Mouse (Mus musculus) heart, embryonic 10.5 days (tissue): ENCODE data around the gene Hspa1l. TPM values are rescaled to one million over a fixed set of nuclear protein-coding genes. Genes with fewer than 3 reads are reported as not detected.
"Not testable (repeated sequence)": the region's sequence is repeated elsewhere in the genome, so short reads cannot be mapped to it uniquely, and the experiment has no call there.

ENCODE experiments used
- DNase-seq: peaks from one replicate; pipeline ENCODE4 v3.0.0-alpha.2; 2017; ENCODE audit warnings: low spot score
- H3K27ac ChIP-seq: fragments of 300-500 bp; sonication (generic); 2 replicates; pipeline ENCODE4 v1.5.1; 2016; ENCODE audit warnings: mild to moderate bottlenecking
- H3K27me3 ChIP-seq: fragments of 300-500 bp; sonication (generic); 2 replicates; pipeline ENCODE4 v1.6.1; 2016; ENCODE audit warnings: mild to moderate bottlenecking; ENCODE audit not compliant: poor library complexity, insufficient read depth, severe bottlenecking
- H3K36me3 ChIP-seq: fragments of 300-500 bp; sonication (generic); 2 replicates; pipeline ENCODE4 v1.6.1; 2016; ENCODE audit warnings: mild to moderate bottlenecking, moderate library complexity
- H3K4me1 ChIP-seq: fragments of 300-500 bp; sonication (generic); 2 replicates; pipeline ENCODE4 v1.6.1; 2016; ENCODE audit warnings: mild to moderate bottlenecking
- H3K4me3 ChIP-seq: fragments of 300-500 bp; sonication (generic); 2 replicates; pipeline ENCODE4 v1.5.1; 2016; ENCODE audit warnings: mild to moderate bottlenecking, moderate library complexity
- H3K9me3 ChIP-seq: fragments of 300-500 bp; sonication (generic); 2 replicates; pipeline ENCODE4 v1.6.1; 2016; ENCODE audit warnings: mild to moderate bottlenecking, moderate library complexity
- WGBS: fragments of 180-500 bp; shearing (Covaris S2); methylation state at CpG from one replicate; pipeline ENCODE4 v1.1.7; 2016; 5-methylcytosine and 5-hydroxymethylcytosine counted together
- polyA plus RNA-seq: library from polyadenylated mRNA; unstranded; fragments of >200 nt; fragmentation: Nextera tagmentation; extraction: Ambion mirVana; gene quantifications from 2 replicates; pipeline ENCODE4 v1.2.1, GENCODE M21; 2016

The Hspa1l gene
- 1.6 and 1.7 TPM in 2 replicates for polyA plus RNA-seq

- H3K9me3 ChIP-seq, H3K36me3 ChIP-seq: not testable (repeated sequence)
- H3K4me3 ChIP-seq: peak within 1 kb of the TSS; percentile 62
- peaks cover 31% of the 10 kb centered on the region for H3K27me3 ChIP-seq
- DNase-seq: peak; percentile 91
- 1% methylated on average over 30 of the region's 33 CpGs for WGBS
- H3K4me1 ChIP-seq: peaks cover 14% of the 10 kb centered on the region
- peak within 1 kb of the TSS; percentile 87 for H3K27ac ChIP-seq
Observed at GRCm38 (mm10) chr17:34972069-34972749, at the start of gene Hspa1l, which contains the start of gene Hspa1a. Hspa1l (plus strand) TSS chr17:34972703. Hspa1a (minus strand) TSS chr17:34972156.

- no peak overlapping the region for H3K27ac ChIP-seq
- no peaks in the 10 kb centered on the region for H3K9me3 ChIP-seq
- no peaks in the 10 kb centered on the region for H3K36me3 ChIP-seq
- H3K4me3 ChIP-seq: no peak overlapping the region
- H3K27me3 ChIP-seq: no peaks in the 10 kb centered on the region
- no peaks in the 10 kb centered on the region; the same call in 1 of the 2 replicates for H3K4me1 ChIP-seq
- DNase-seq: no peak
- WGBS: 40% methylated on average over 6 of the region's 6 CpGs
Observed at GRCm38 (mm10) chr17:34922939-34923338, 49.6 kb upstream of the Hspa1l start.

- 66% methylated on average over 5 of the region's 5 CpGs for WGBS
- Histone ChIP-seq H3K27me3 (no peaks in the 10 kb centered on the region), H3K9me3 (no peaks in the 10 kb centered on the region), H3K27ac (no peak overlapping the region), H3K4me3 (no peak overlapping the region), H3K4me1 (peaks cover 7% of the 10 kb centered on the region), H3K36me3 (no peaks in the 10 kb centered on the region)
- no peak for DNase-seq
Observed at GRCm38 (mm10) chr17:34924258-34924657, 48.2 kb upstream of the Hspa1l start.

- no peak overlapping the region for H3K4me3 ChIP-seq
- H3K4me1 ChIP-seq: peaks cover 15% of the 10 kb centered on the region
- no peaks in the 10 kb centered on the region for H3K9me3 ChIP-seq
- no peaks in the 10 kb centered on the region for H3K27me3 ChIP-seq
- H3K36me3 ChIP-seq: no peaks in the 10 kb centered on the region
- no peak for DNase-seq
- WGBS: 83% methylated on average over 18 of the region's 18 CpGs
- H3K27ac ChIP-seq: 0 out of 2 replicates have a peak overlapping the region, but pooled peaks have one; percentile 1
Observed at GRCm38 (mm10) chr17:34927306-34928019, 45.0 kb upstream of the Hspa1l start.

GRCm38 (mm10) chr17:34928841-34929240 is 43.7 kb upstream of the Hspa1l start:
- Histone ChIP-seq H3K4me1 (peaks cover 17% of the 10 kb centered on the region), H3K4me3 (peak overlapping the region; percentile 19; the same call in 1 of the 2 replicates), H3K27me3 (no peaks in the 10 kb centered on the region), H3K36me3 (peaks cover 11% of the 10 kb centered on the region), H3K9me3 (no peaks in the 10 kb centered on the region), H3K27ac (peak overlapping the region; percentile 44; the same call in 1 of the 2 replicates)
- DNase-seq: no peak
- WGBS: 47% methylated on average over 4 of the region's 4 CpGs

- Histone ChIP-seq H3K4me3 (peak within 1 kb of the TSS; percentile 78), H3K27me3 (no peaks in the 10 kb centered on the region), H3K27ac (peak within 1 kb of the TSS; percentile 87), H3K9me3 (no peaks in the 10 kb centered on the region), H3K36me3 (peaks cover 28% of the 10 kb centered on the region), H3K4me1 (peaks cover 28% of the 10 kb centered on the region)
- under 1% methylated on average over 38 of the region's 38 CpGs for WGBS
- DNase-seq: peak; percentile 99
Observed at GRCm38 (mm10) chr17:34931061-34931734, 41.3 kb upstream of the Hspa1l start, which contains the start of gene Neu1. Neu1 (plus strand) TSS chr17:34931253.

DNA sequence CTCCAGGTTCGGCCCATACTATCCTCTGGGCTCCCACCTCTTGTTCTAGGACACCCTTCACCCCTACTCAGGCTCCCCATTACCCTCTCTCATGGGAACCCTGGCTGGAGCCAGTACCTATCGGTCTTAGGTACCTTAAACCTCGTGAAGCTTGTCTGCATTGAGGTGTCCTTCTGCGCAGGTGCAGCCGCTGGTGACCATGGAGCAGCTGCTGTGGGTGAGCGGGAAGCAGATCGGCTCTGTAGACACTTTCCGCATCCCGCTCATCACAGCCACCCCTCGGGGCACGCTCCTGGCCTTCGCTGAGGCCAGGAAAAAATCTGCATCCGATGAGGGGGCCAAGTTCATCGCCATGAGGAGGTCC is 40.8 kb upstream of the Hspa1l start:
- 13% methylated on average over 14 of the region's 14 CpGs for WGBS
- Histone ChIP-seq H3K27me3 (no peaks in the 10 kb centered on the region), H3K4me1 (peaks cover 28% of the 10 kb centered on the region), H3K4me3 (peak overlapping the region; percentile 78), H3K9me3 (no peaks in the 10 kb centered on the region), H3K27ac (peak overlapping the region; percentile 87), H3K36me3 (peaks cover 28% of the 10 kb centered on the region)
- no peak for DNase-seq

- Histone ChIP-seq H3K36me3 (peaks cover 28% of the 10 kb centered on the region), H3K27ac (peak overlapping the region; percentile 87; the same call in 1 of the 2 replicates), H3K4me1 (peaks cover 28% of the 10 kb centered on the region), H3K4me3 (peak overlapping the region; percentile 78), H3K9me3 (no peaks in the 10 kb centered on the region), H3K27me3 (no peaks in the 10 kb centered on the region)
- WGBS: 89% methylated on average over 8 of the region's 8 CpGs
- DNase-seq: no peak
Observed at GRCm38 (mm10) chr17:34932287-34932686, 40.2 kb upstream of the Hspa1l start.

DNA sequence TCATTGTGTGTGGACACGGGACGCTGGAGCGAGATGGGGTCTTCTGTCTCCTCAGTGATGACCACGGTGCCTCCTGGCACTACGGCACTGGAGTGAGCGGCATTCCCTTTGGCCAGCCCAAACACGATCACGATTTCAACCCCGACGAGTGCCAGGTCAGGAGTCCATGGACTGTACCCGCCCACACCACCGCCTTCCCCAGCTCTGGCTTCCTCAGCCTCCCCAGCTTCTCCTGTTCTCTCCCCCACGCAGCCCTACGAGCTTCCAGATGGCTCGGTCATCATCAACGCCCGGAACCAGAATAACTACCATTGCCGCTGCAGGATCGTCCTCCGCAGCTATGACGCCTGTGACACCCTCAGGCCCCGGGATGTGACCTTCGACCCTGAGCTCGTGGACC is 38.5 kb upstream of the Hspa1l start:
- no peaks in the 10 kb centered on the region for H3K27me3 ChIP-seq
- 75% methylated on average over 24 of the region's 24 CpGs for WGBS
- peaks cover 22% of the 10 kb centered on the region for H3K4me1 ChIP-seq
- peaks cover 28% of the 10 kb centered on the region for H3K36me3 ChIP-seq
- H3K27ac ChIP-seq: peak overlapping the region; percentile 7; the same call in 1 of the 2 replicates
- H3K4me3 ChIP-seq: no peak overlapping the region
- DNase-seq: no peak
- no peaks in the 10 kb centered on the region for H3K9me3 ChIP-seq

GRCm38 (mm10) chr17:34934830-34935229 is 37.7 kb upstream of the Hspa1l start:
- H3K4me3 ChIP-seq: peak overlapping the region; percentile 5; the same call in 1 of the 2 replicates
- WGBS: 42% methylated on average over 8 of the region's 8 CpGs
- peaks cover 21% of the 10 kb centered on the region for H3K4me1 ChIP-seq
- no peak overlapping the region for H3K27ac ChIP-seq
- DNase-seq: no peak
- H3K9me3 ChIP-seq: no peaks in the 10 kb centered on the region
- H3K36me3 ChIP-seq: peaks cover 28% of the 10 kb centered on the region
- H3K27me3 ChIP-seq: no peaks in the 10 kb centered on the region

DNA sequence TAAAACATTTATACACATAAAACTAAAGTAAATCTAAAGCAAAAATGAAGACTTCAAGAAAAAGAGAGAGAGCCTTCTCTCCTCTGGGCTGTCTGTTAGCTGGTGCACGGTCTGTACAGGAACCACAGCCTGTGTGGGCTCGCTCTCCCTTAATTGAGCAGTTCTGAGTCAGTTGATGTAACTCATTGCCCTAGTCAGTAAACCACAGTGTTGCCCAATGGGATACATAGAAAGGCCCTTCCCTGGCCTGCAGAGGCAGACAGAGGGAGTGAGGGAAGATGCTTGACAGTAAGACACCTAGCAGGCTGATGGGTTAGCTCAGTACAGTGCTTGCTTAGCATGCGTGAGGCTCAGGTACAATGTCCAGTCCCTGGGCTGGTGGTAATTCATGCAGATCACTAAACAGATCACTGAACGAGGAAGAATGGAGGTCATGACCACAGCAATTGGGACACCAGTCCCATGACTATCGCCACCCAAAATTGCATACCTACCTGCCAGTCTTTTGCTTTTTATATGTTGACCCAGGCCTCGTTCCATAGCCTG is 34.5 kb upstream of the Hspa1l start:
- H3K27me3 ChIP-seq: no peaks in the 10 kb centered on the region
- peaks cover 20% of the 10 kb centered on the region for H3K4me1 ChIP-seq
- H3K36me3 ChIP-seq: peaks cover 23% of the 10 kb centered on the region
- no peak overlapping the region for H3K4me3 ChIP-seq
- H3K9me3 ChIP-seq: no peaks in the 10 kb centered on the region
- DNase-seq: no peak
- H3K27ac ChIP-seq: no peak overlapping the region
- WGBS: 84% methylated on average over 6 of the region's 6 CpGs

DNA sequence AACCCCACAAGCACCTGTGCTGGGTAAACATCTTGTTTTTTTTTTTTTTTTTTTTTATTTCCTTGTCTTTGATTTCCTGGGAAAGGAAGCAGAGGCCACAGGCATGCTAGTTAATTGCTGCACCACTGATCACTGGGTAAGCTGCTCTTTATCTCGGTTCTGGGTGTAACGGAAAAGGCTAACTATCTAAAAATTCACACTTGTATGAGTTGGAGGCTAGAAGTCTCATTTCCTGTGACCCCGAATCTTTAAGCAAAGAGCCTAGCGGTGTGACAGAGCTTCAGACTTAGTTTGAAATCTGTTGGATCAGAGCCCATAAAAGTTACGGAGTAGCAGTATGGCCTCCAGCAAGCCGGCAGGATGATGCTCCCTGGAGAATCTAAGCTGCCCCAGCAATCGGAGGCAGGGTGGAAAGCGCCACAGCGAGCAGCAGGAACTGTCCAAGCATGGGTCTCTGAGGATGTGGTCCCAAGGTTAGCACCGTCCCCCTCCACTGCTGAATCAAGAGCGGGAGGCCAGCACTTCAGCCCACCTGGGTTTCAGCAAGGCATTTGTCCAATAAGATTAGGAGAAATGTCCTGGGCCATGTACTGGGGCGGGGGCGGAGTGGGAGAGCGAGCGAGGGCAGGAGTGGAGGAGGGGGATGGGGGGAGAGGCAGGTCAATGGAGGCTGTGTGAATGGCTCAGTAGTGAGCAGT is 31.0 kb upstream of the Hspa1l start:
- no peaks in the 10 kb centered on the region for H3K36me3 ChIP-seq
- H3K9me3 ChIP-seq: no peaks in the 10 kb centered on the region
- H3K27me3 ChIP-seq: no peaks in the 10 kb centered on the region
- peak overlapping the region; percentile 71 for H3K27ac ChIP-seq
- H3K4me1 ChIP-seq: peaks cover 7% of the 10 kb centered on the region
- WGBS: 9% methylated on average over 15 of the region's 15 CpGs
- H3K4me3 ChIP-seq: peak overlapping the region; percentile 48
- DNase-seq: no peak
